Mouse (Mus musculus) neural tube, embryonic 15.5 days (tissue): ENCODE data around the gene Myo15. TPM values are rescaled to one million over a fixed set of nuclear protein-coding genes. Genes with fewer than 3 reads are reported as not detected.
"Not testable (repeated sequence)": the region's sequence is repeated elsewhere in the genome, so short reads cannot be mapped to it uniquely, and the experiment has no call there.

Experiments used
- ATAC-seq: fragments of 200-750 bp; cut with Nextera tagmentation; 2 replicates; pipeline ENCODE4 v1.8.0; 2017; ENCODE audit warnings: mild to moderate bottlenecking, moderate TSS enrichment, moderate library complexity; ENCODE audit not compliant: low FRiP score
- H3K27ac ChIP-seq: fragments of 300-500 bp; sonication (generic); replicated peaks from 2 replicates; pipeline ENCODE4 v1.5.1; 2015; ENCODE audit warnings: mild to moderate bottlenecking, inconsistent platforms
- H3K27me3 ChIP-seq: fragments of 300-500 bp; sonication (generic); replicated peaks from 2 replicates; pipeline ENCODE4 v1.6.1; 2015; ENCODE audit warnings: inconsistent platforms
- H3K36me3 ChIP-seq: fragments of 300-500 bp; sonication (generic); 2 replicates; pipeline ENCODE4 v1.6.1; 2015; ENCODE audit warnings: inconsistent platforms
- H3K4me1 ChIP-seq: fragments of 300-500 bp; sonication (generic); 2 replicates; pipeline ENCODE4 v1.6.1; 2015; ENCODE audit warnings: inconsistent platforms
- H3K4me2 ChIP-seq: fragments of 300-500 bp; sonication (generic); 2 replicates; pipeline ENCODE4 v1.6.1; 2015; ENCODE audit warnings: inconsistent platforms, mild to moderate bottlenecking, moderate library complexity
- H3K4me3 ChIP-seq: fragments of 300-500 bp; sonication (generic); replicated peaks from 2 replicates; pipeline ENCODE4 v1.5.1; 2015; ENCODE audit warnings: mild to moderate bottlenecking, inconsistent platforms
- H3K9ac ChIP-seq: fragments of 300-500 bp; sonication (generic); replicated peaks from 2 replicates; pipeline ENCODE4 v1.6.1; 2015; ENCODE audit warnings: mild to moderate bottlenecking, inconsistent platforms
- H3K9me3 ChIP-seq: fragments of 300-500 bp; sonication (generic); replicated peaks from 2 replicates; pipeline ENCODE4 v1.6.1; 2016; ENCODE audit warnings: inconsistent platforms
- WGBS: fragments of 180-500 bp; shearing (Covaris S2); methylation state at CpG from one replicate; pipeline ENCODE4 v1.1.7; 2015; ENCODE audit warnings: mixed read lengths; 5-methylcytosine and 5-hydroxymethylcytosine counted together
- polyA plus RNA-seq: library from polyadenylated mRNA; unstranded; fragments of >200 nt; fragmentation: Nextera tagmentation; extraction: Ambion mirVana; gene quantifications from 2 replicates; pipeline ENCODE4 v1.2.1, GENCODE M21; 2015

The Myo15 gene
- 0.28 TPM in 2 replicates for polyA plus RNA-seq

DNA sequence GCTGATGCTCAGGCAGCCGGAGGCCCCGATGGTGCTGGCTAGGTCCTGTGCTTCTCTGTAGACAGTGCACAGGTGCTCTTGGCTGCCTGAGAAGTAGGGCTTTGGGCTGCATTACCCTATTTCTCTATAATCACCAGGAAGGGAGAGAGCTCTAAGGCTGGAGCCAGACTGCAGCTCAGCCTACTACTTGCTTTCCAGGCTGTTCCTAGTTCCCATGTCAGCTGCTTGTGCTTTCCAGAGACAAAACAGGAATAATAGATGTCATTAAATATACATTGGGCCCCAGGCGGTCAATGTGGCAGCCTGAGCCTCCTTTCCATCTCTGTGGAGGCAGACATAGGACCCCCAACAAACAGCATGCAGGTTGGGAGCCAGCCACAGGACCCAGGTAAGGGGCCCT lies at the start of gene Myo15:
Gene Myo15 (plus strand): TSS at position 301 of the 400 bp plus-strand sequence.
- Histone ChIP-seq H3K27me3 (no peaks in the 10 kb centered on the region), H3K36me3 (peaks cover 60% of the 10 kb centered on the region), H3K4me1 (no peaks in the 10 kb centered on the region), H3K9me3 (no peaks in the 10 kb centered on the region), H3K9ac (no peak within 1 kb of the TSS), H3K4me2 (no peak within 1 kb of the TSS), H3K4me3 (no peak within 1 kb of the TSS), H3K27ac (no peak within 1 kb of the TSS)
- ATAC-seq: no peak
- WGBS: 69% methylated on average over 3 of the region's 3 CpGs

DNA sequence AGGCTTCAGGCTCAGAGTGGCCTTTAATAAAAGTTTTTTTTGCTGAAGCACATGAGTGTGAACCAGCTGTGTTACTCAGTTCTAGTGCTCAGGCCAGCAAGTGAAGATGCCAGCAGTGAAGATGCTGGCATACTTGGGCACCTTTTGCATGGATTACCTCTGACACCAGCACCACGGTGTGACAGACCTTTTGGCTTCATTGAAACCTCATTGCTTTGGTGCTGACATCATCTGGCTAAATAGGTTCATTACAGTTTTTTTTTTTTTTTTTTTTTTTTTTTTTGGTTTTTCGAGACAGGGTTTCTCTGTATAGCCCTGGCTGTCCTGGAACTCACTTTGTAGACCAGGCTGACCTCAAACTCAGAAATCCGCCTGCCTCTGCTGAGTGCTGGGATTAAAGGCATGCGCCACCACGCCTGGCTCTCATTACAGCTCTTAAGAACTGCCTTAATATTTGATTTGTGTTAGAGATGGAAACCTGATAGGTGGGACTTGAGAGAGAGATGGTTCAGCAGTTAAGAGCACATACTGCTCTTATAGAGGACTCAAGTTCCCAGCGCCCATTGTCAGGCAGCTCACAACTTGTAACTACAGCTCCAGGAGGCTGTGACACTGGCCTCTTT lies 47.0 kb upstream of the Myo15 start:
- H3K4me3 ChIP-seq: no peak overlapping the region
- no peaks in the 10 kb centered on the region for H3K27me3 ChIP-seq
- peaks cover 18% of the 10 kb centered on the region for H3K4me1 ChIP-seq
- ATAC-seq: no peak
- H3K9me3 ChIP-seq: no peaks in the 10 kb centered on the region
- H3K9ac ChIP-seq: no peak overlapping the region
- H3K27ac ChIP-seq: no peak overlapping the region
- peaks cover 16% of the 10 kb centered on the region for H3K36me3 ChIP-seq
- 63% methylated on average over 6 of the region's 6 CpGs for WGBS
- H3K4me2 ChIP-seq: no peak overlapping the region

DNA sequence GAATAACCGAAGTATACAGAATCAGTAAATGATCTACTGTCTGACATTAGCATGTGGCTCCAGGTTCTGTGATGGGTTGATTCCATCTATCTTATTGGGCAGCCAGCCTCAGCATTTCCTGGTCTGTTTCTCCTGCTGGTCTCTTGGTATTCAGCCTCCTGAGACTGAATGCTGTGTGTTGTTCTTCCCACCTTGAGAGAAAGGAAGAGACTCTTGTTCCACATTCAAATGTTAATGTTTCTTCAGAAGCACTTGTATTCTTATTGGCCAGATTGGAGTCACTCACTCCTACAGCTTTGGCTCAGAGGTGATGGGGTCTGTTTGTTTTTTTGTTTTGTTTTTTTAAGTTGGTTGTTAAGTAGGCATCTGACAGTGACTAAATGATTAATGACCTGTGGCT lies 46.1 kb upstream of the Myo15 start:
- Histone ChIP-seq H3K4me2 (no peak overlapping the region), H3K9me3 (no peaks in the 10 kb centered on the region), H3K27me3 (no peaks in the 10 kb centered on the region), H3K4me1 (peaks cover 17% of the 10 kb centered on the region), H3K27ac (no peak overlapping the region), H3K9ac (no peak overlapping the region), H3K36me3 (peaks cover 25% of the 10 kb centered on the region), H3K4me3 (no peak overlapping the region)
- WGBS: 47% methylated on average over 1 of the region's 1 CpGs
- ATAC-seq: no peak

DNA sequence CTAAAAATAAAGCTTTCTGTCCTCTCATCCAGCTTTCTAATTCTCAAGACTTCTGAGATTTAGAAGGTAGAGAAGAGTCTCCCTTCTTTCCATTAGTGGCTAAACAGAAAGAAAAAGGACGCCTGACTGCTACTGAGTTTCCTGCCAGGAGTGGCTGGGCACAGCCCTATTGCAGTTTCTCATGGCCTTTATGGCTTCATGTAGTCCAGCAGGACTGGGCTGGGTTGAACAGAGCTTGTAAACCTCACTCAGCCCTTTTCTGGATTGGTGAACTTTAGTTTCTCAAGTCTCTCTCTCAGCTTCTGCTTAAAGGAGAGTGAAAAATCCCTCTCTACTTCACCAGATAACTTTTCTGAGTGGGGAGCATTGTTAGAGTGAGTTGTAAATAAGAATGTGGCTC lies 42.7 kb upstream of the Myo15 start:
- no peak for ATAC-seq
- no peak overlapping the region for H3K9ac ChIP-seq
- no peak overlapping the region for H3K4me3 ChIP-seq
- H3K27me3 ChIP-seq: no peaks in the 10 kb centered on the region
- H3K9me3 ChIP-seq: no peaks in the 10 kb centered on the region
- peaks cover 41% of the 10 kb centered on the region for H3K36me3 ChIP-seq
- no peak overlapping the region for H3K4me2 ChIP-seq
- no peak overlapping the region for H3K27ac ChIP-seq
- H3K4me1 ChIP-seq: no peaks in the 10 kb centered on the region
- WGBS: 92% methylated on average over 1 of the region's 1 CpGs

DNA sequence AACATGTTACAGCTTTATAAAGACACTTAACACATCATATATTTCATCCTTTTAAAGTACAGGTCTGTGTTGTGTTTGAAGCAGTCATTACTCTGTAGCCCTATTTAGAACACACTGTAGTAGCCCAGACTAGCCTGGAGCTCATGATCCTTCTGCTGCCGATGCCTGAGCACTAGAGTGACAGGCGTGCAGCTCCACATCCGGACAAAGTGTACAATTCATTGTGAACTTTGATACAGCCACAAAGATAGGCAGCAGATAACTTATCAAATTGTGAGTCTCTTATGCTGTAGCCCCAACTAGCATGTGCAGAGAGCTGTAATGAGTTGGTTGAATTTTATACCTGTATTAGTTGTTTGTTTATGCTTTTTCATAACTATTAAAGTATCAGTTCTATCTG lies 41.5 kb upstream of the Myo15 start:
- H3K9me3 ChIP-seq: no peaks in the 10 kb centered on the region
- peaks cover 52% of the 10 kb centered on the region for H3K36me3 ChIP-seq
- no peaks in the 10 kb centered on the region for H3K27me3 ChIP-seq
- H3K4me2 ChIP-seq: no peak overlapping the region
- 96% methylated on average over 3 of the region's 3 CpGs for WGBS
- no peak for ATAC-seq
- H3K4me1 ChIP-seq: no peaks in the 10 kb centered on the region
- no peak overlapping the region for H3K27ac ChIP-seq
- H3K4me3 ChIP-seq: no peak overlapping the region
- H3K9ac ChIP-seq: no peak overlapping the region

DNA sequence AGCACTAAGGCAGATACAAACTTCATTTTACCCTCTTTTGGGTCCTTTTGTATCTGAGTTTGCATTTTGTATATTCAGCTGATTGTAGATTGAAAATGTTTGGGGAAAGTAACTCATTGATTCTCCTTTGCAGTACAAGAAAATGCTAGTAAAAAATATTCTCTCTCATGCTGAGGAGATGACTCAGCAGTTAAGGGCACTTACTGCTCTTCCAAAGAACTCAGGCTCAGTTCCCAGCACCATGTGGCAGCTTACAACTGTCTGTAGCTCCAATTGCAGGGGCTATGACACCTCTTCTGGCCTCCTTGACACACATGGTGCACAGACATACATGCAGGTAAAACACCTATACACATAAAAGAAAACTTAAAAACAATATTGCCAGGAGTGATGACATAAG lies 35.6 kb upstream of the Myo15 start:
- ATAC-seq: no peak
- Histone ChIP-seq H3K4me1 (no peaks in the 10 kb centered on the region), H3K9ac (no peak overlapping the region), H3K27ac (no peak overlapping the region), H3K27me3 (no peaks in the 10 kb centered on the region), H3K9me3 (no peaks in the 10 kb centered on the region), H3K4me3 (no peak overlapping the region), H3K4me2 (no peak overlapping the region), H3K36me3 (peaks cover 68% of the 10 kb centered on the region)

DNA sequence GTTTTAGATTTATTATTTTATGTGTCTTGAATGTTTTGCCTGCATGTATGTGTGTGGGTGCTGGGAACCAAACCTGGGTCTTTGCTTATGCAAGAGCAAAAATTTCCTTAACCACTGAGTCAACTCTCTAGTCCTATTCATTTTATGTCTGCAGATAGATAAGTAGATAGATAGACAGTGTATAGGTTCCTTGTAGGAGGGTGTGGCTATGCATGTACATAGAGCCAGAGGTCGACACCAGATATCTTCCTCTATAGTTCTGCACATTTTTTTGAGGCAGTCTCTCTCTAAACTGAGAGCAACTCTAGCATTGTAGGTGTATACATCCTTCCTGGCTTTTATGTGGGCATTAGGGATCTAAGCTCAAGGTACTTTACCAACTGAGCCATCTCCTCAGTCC lies 34.0 kb upstream of the Myo15 start:
- no peak for ATAC-seq
- peaks cover 71% of the 10 kb centered on the region for H3K36me3 ChIP-seq
- WGBS: 97% methylated on average over 1 of the region's 1 CpGs

DNA sequence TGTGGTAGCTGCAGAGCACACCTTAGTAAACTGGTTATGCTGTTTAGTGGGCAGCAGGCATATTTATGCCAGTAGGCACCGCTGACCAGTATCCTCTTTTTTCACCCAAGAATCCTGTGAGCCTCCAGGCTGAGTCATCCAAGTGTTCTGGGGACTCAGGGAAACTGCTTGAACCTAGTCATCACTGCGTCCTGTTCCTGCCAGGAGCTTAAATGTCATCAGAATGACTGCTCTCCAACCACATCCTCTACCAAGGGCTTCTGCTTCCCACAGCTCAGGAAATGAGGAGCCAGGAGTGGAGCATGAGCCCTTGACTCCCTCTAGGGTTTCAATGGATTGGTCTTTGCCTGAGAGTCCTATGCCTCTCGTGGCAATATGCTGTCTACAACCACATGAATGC lies 32.5 kb upstream of the Myo15 start:
- 96% methylated on average over 3 of the region's 3 CpGs for WGBS
- H3K27me3 ChIP-seq: no peaks in the 10 kb centered on the region
- no peak overlapping the region for H3K9ac ChIP-seq

More for the DNA sequence above, 34.0 kb upstream of the Myo15 start:
- Histone ChIP-seq H3K9ac (no peak overlapping the region), H3K9me3 (no peaks in the 10 kb centered on the region), H3K4me2 (no peak overlapping the region), H3K4me1 (no peaks in the 10 kb centered on the region), H3K27me3 (no peaks in the 10 kb centered on the region), H3K27ac (no peak overlapping the region), H3K4me3 (no peak overlapping the region)

DNA sequence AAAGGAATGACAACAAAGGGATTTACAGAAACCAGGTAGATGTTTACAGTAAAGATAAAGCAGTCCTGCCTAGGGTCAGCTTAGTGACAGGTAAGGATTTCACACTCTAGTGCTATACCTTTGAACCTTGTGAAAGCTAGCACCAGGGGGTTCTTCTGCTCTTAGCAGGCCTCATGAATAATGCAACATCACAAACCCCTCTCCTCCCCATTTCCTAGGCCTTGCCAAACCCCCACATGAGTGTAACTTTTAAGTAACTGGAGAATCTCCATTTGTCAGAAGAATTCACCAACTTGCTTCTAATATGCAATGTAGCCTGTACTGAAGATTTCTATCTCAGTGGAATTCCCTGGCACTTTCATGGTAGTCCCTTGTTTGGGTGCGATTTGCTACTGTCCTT lies 29.5 kb upstream of the Myo15 start:
- peaks cover 75% of the 10 kb centered on the region for H3K36me3 ChIP-seq
- not testable (repeated sequence) for H3K4me1 ChIP-seq, H3K9me3 ChIP-seq, ATAC-seq, H3K4me3 ChIP-seq, H3K27me3 ChIP-seq, H3K9ac ChIP-seq, H3K4me2 ChIP-seq, H3K27ac ChIP-seq
- WGBS: 15% methylated on average over 1 of the region's 1 CpGs

More for the DNA sequence above, 32.5 kb upstream of the Myo15 start:
- Histone ChIP-seq H3K4me3 (no peak overlapping the region), H3K36me3 (peaks cover 75% of the 10 kb centered on the region), H3K4me1 (no peaks in the 10 kb centered on the region), H3K4me2 (no peak overlapping the region), H3K9me3 (no peaks in the 10 kb centered on the region), H3K27ac (no peak overlapping the region)
- no peak for ATAC-seq

DNA sequence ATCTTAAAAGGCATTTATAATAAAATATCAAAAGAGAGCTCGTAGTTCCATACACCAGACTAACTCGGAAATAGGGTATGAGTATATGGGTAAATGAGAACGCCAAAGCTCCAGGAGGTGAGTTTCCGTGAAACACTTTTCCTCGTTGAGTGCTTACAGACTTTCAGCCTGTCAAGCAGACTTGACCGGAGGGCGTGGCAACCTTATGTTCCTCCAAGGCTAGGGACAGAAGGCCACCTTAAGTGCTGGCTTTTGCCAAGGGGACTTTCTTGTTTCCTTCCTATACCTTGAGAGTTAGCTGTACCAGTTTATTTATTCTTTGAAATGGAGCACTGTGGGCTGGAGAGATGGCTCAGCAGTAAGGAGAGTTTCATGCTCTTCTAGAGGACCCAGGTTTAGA lies 29.0 kb upstream of the Myo15 start:
- H3K4me3 ChIP-seq: no peak overlapping the region
- no peak overlapping the region for H3K4me2 ChIP-seq
- no peak for ATAC-seq
- H3K4me1 ChIP-seq: no peaks in the 10 kb centered on the region
- 42% methylated on average over 7 of the region's 7 CpGs for WGBS
- no peaks in the 10 kb centered on the region for H3K27me3 ChIP-seq
- no peak overlapping the region for H3K9ac ChIP-seq
- H3K27ac ChIP-seq: no peak overlapping the region
- peaks cover 71% of the 10 kb centered on the region for H3K36me3 ChIP-seq
- H3K9me3 ChIP-seq: no peaks in the 10 kb centered on the region

DNA sequence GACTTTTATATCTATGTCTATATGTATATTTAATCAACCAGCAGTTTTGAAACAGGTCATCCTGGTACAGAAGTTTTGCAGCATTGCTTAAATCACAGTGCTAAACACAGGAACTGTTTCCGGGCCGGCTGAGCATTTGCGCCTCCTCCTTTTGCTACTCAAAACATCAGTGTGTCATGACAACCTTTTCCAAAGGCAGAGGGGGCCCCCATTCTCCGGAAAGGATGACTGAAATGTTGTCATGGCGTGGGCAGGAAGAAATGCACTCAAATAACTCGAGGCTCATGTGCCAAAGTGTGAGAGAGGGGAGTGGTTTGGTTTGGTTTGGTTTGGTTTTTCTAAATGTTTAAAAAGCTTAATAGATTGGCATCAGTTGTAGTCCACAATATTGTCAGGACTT lies 26.2 kb upstream of the Myo15 start:
- Histone ChIP-seq H3K4me3 (no peak overlapping the region), H3K4me1 (no peaks in the 10 kb centered on the region), H3K9ac (no peak overlapping the region), H3K27ac (no peak overlapping the region), H3K27me3 (no peaks in the 10 kb centered on the region), H3K4me2 (no peak overlapping the region), H3K9me3 (no peaks in the 10 kb centered on the region), H3K36me3 (peaks cover 56% of the 10 kb centered on the region)
- ATAC-seq: no peak
- 91% methylated on average over 6 of the region's 6 CpGs for WGBS

DNA sequence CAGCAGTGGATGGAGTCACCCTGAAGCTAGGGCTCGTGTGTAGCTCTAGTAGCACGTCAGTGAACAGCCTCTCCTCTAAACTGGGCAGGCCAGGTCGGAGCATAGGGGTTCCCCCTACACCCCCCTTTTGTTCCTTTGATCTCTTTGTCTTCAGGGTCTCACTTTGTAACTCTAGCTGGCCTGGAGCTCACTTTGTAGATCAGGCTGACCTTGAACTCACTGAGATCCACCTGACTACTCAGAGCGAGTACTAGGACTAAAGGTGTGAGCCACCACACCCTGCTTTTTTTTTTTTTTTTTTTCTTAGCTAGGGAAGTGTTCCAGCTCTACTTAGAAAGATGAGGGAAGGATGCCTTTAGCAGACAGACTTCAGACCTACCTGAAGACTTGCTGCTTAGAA lies 25.1 kb upstream of the Myo15 start:
- Histone ChIP-seq H3K36me3 (peaks cover 45% of the 10 kb centered on the region), H3K27ac (no peak overlapping the region), H3K4me2 (no peak overlapping the region), H3K9me3 (no peaks in the 10 kb centered on the region), H3K4me3 (no peak overlapping the region), H3K27me3 (no peaks in the 10 kb centered on the region), H3K9ac (no peak overlapping the region), H3K4me1 (no peaks in the 10 kb centered on the region)
- no peak for ATAC-seq
- WGBS: 75% methylated on average over 4 of the region's 4 CpGs
